Mouse (Mus musculus) splenic B cell, adult 2 months (primary cell): ENCODE data around the gene Dnase1l2.

Experiments used
- DNase-seq: peaks from one replicate; pipeline ENCODE4 v3.0.0-alpha.2; 2011; ENCODE audit warnings: low read depth, low spot score
- H3K27me3 ChIP-seq: 2 replicates; pipeline ENCODE4 v1.6.1; 2012; ENCODE audit warnings: mild to moderate bottlenecking, low read length, moderate library complexity, mixed read lengths; ENCODE audit not compliant: control insufficient read depth, poor library complexity, insufficient read depth, severe bottlenecking
- H3K36me3 ChIP-seq: 2 replicates; pipeline ENCODE4 v1.6.1; 2012; ENCODE audit warnings: mild to moderate bottlenecking, low read length, moderate library complexity, mixed read lengths; ENCODE audit not compliant: control insufficient read depth, poor library complexity, insufficient read depth, severe bottlenecking

Dnase1l2 gene

DNA sequence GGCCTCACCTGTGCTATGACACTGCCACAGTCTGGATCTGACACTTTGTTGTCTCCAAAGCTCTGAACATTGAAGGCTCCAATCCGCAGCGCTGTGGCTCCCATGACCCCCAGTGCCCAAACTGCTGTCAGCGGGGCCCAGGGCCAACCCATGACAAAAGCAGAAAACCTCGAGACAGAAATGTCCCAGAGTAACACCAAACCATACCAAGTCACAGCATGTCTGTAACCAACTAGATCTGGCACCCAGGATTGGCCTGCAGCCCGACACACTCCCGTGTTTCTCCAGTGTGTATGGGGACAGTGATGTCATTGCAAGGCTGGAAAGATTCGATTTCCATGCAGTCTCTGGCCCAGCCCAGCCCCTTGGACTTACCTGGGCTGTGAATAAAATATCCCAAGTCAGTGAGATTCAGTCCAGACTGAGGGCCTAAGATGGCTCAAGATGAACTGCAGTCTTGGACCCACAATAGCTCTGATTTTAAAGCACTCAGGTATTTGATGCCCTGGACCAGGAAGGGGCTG lies at the start of gene Dnase1l2:
Gene Dnase1l2, minus strand, starts transcription at position 474 of the 524 bp plus-strand sequence.
- DNase-seq, result no peak
- H3K27me3 ChIP-seq, result no peaks in the 10 kb centered on the region
- H3K36me3 ChIP-seq, result peaks cover 8% of the 10 kb centered on the region

DNA sequence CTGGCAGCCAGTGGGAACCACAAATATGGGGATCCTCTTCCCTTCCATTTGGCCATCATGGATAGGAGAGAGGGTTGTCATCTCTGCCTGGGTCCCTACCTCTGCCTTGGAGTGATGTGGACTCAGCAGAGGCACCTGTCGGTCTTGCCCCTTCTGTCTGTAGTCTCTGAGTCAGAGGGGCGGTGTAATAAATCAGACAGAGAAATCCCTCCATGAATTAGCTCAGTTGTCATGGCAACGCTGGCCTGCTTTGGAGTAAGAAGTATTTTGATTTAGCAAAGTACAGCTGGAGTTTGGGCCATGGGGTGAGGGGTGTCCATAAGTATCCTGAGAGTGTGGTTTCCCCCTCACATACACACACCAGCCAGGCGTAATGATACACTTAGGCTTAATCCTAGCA lies 47.5 kb upstream of the Dnase1l2 start:
- no peak for DNase-seq
- H3K27me3 ChIP-seq, result 0 out of 2 replicates have a peak, but pooled peaks cover 2% of the 10 kb centered on the region
- no peaks in the 10 kb centered on the region for H3K36me3 ChIP-seq

DNA sequence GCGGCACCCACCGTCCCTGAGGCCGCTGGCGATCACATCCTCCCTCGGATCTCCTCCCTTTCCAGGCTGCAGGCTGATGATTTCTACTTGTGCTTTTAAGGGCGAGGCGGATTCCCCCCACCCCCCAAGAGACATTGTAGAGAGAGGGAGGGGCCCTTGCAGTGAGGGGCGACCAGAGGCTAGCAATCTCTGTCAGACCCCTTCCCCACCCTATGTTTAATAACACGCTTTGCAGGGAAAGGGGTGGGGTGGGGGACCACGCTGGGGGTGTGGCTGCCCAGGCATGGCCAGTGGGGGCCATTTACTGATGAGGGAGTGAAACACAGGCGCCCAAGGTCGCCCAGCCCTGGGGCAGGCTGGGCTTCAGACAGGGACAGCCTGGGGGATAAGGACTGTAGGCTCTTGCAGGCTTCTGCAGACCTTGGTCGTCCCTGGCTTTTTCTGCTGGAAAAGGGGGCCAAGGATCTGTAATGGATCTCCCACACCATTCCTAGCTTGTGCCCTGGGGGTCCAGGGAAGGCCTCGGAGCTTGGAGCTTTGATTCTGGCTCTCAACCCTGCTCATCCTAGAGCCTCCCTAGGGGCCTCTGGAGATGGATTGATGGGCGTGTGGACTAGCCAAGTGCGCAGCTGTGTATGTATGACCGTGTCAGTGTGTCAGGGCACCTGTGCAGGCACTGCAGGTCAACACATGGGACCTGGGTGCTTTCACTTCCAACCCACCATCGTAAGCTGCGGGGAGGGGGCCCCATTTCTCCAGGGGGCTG lies 46.5 kb upstream of the Dnase1l2 start:
- Histone ChIP-seq H3K36me3 (no peaks in the 10 kb centered on the region), H3K27me3 (0 out of 2 replicates have a peak, but pooled peaks cover 2% of the 10 kb centered on the region)
- DNase-seq, result no peak

DNA sequence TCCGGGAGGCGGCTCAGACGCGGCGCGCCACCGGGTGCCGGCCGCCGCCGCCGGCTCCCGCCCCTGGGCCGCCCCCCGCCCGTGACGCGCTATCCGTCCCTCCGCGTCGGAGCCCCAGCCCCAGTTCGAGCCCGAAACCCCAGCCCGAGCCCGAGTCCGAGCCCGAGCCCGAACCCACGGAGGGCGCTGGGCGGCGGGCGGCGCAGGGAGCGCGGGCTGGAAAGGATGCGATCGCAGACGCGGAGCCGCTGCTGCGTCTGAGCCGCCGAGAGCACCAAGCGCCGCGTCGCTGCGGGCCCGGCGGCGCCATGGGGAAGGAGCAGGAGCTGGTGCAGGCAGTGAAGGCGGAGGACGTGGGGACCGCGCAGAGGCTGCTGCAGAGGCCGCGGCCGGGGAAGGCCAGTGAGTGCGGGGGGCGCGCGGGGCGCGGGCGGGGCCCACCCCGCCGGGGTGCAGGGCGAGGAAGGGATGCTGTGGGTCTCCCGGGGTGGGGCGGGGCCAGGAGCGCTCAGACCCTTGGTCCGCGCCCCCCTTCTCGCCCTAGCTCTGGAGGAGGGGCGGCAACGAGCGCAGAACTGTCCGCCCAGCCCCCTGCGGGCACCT lies 45.9 kb upstream of the Dnase1l2 start:
- Histone ChIP-seq H3K36me3 (no peaks in the 10 kb centered on the region), H3K27me3 (0 out of 2 replicates have a peak, but pooled peaks cover 2% of the 10 kb centered on the region)
- DNase-seq, result peak; percentile 35

DNA sequence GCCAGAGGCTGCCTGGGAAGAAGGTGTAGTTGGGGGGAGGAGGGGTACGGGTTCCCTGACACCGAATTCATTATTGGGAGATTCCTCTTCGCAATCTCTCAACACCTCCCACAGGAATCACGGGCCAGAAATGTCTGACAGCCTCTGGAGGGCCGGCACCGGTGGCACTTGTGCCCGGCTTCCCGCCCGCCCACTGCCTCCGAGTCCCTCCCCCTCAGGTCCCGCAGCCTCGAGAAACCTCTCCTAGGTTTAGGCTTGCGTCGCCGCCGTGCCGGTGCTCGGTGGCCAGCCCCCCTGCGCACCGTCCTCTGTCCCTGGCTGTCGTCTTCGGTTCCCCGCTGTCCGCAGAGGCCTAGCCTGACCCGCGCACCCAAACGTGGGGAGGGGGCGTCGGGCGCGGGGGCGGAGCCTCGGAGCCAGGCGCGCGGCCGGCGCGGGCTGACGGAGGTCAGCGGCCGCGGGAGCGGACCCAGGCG lies 45.3 kb upstream of the Dnase1l2 start, which contains the start of gene Caskin1:
Gene Caskin1, plus strand, starts transcription at position 416 of the 476 bp plus-strand sequence.
- H3K27me3 ChIP-seq, result 0 out of 2 replicates have a peak, but pooled peaks cover 2% of the 10 kb centered on the region
- H3K36me3 ChIP-seq, result no peaks in the 10 kb centered on the region
- DNase-seq, result peak; percentile 23

DNA sequence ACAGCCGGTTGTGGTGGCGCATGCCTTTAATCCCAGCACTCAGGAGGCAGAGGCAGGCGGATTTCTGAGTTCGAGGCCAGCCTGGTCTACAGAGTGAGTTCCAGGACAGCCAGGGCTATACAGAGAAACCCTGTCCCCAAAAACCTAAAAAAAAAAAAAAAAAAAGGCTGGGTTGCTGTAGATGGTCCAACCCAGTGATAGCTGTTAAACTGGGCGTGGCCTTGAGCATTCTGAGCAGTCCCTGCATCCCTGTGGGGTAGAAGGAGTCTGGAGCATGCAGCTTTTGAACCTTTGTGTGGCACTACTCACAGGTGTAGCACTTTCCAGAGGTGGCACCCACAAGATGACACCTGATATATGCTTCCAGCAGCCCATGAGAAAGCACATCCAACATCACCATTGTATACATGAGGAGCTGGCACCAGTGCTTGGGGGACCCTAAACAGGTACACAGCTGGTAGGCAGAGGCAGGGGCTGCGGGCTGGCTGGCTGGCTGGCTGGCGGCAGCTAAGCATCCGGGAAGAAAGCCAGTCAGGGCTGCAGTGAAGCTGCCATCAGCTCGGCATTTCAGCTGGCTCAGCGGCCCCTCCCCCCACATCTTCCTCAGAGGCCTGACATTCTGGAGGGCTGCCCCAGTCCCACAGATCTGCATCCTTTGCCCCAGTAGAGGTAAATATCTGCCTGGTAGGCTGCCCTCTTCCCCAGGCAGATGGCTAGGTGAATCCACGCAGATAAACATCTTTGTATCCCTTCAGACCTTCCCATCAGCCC lies 42.4 kb upstream of the Dnase1l2 start:
- DNase-seq, result no peak
- Histone ChIP-seq H3K36me3 (no peaks in the 10 kb centered on the region), H3K27me3 (peaks cover 2% of the 10 kb centered on the region; the same call in 1 of the 2 replicates)

DNA sequence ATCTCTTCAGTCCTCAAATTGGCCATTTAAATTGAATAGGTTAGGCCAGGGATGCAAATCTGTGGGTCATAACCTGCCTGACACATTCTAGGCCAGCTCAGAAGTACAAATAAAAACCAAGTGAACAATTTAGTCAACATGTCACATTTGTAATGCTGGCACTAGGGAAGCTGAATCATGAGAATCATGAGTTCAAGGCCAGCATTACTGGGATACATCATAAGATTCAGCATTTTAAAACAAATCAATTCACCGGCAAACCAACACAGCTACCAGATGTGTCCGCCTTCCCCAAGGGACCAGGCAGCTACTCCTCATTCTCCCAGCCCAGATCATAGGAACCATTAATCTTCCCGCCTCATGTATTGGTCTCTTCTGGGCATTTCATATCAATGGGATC lies 40.6 kb upstream of the Dnase1l2 start:
- peaks cover 2% of the 10 kb centered on the region; the same call in 1 of the 2 replicates for H3K27me3 ChIP-seq
- no peaks in the 10 kb centered on the region for H3K36me3 ChIP-seq
- no peak for DNase-seq

DNA sequence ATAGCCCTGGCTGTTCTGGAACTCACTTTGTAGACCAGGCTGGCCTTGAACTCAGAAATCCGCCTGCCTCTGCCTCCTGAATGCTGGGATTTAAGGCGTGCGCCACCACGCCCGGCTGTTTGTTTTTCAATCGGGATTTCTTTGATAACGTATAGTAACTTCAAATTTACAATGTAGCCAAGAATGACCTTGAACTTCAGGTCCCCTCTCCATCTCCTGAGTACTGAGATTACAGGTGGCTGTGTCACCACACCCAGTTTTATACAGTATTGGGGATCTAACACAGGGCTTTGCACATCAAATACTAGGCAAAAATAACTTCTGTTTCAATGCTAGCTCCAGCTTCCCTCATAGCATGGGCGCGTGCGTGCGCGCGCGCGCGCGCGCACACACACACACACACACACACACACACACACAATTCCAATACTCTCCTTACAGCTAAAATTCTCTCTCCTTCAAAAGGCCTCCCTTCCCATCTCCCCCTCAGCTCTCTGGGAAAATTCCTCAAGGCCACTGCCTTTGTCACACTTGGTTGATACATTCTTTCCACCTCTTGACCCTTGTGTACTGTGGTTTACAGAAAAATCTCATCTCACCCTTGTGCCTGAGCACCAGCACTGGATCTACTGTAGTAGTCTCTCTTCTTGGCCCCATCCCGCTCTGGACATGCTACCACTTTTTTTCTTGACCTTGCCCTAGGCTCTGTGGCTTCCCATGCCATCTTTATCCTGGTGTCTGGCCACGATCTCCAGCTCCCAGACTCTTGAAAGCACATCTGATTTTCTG lies 38.3 kb upstream of the Dnase1l2 start:
- no peak for DNase-seq
- peaks cover 3% of the 10 kb centered on the region; the same call in 1 of the 2 replicates for H3K36me3 ChIP-seq
- H3K27me3 ChIP-seq, result no peaks in the 10 kb centered on the region; the same call in 1 of the 2 replicates

DNA sequence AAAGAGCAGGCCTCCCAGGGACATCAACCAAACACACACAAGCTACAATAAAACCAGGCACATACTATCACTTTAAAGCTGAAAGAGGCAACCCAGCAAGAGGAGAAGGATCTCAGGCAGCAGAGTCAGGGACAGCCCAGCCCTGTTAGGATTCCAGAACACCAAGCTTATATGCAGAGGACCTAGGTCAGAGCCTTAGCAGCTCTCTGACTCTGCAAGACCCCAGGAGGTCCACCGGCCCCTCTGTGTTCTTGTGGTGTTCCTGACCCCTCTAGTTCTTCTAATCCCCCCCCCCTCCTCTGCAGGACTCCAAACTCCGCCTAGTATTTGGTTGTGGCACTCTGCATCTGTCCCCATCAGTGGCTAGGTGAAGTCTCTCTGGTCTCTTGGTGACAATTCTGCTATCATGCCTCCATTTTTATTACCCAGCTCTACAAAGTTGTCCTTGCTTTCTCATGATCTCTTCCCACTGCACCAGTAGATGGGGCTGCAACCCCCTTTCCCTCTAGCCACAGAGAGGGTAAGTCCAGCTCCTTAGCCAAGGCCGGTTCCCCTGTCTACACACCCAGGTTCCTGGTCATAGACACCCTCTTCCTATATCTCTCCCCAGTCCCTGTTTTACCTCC lies 37.4 kb upstream of the Dnase1l2 start:
- no peak for DNase-seq
- no peaks in the 10 kb centered on the region; the same call in 1 of the 2 replicates for H3K27me3 ChIP-seq

DNA sequence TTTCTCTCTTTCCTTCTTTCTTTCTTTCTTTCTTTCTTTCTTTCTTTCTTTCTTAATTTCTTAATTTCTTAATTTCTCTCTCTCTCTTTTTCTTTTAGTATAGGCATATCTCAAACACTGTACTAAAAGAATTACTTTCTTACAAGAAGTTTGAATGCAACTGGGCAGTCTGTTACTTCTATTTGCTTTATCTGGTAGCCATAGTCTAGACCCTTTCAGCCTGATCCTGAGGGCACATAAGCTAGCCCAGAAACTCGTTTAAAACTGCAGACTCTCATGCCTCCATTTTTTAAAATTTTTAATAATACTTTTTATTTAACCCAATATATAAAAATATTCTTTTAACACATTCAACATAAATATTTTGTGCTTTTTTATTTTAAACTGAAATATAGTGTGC lies 36.5 kb upstream of the Dnase1l2 start:
- H3K36me3 ChIP-seq, result peaks cover 8% of the 10 kb centered on the region
- H3K27me3 ChIP-seq, result no peaks in the 10 kb centered on the region; the same call in 1 of the 2 replicates
- DNase-seq, result no peak

More for the DNA sequence above, 37.4 kb upstream of the Dnase1l2 start:
- H3K36me3 ChIP-seq, result peaks cover 8% of the 10 kb centered on the region

DNA sequence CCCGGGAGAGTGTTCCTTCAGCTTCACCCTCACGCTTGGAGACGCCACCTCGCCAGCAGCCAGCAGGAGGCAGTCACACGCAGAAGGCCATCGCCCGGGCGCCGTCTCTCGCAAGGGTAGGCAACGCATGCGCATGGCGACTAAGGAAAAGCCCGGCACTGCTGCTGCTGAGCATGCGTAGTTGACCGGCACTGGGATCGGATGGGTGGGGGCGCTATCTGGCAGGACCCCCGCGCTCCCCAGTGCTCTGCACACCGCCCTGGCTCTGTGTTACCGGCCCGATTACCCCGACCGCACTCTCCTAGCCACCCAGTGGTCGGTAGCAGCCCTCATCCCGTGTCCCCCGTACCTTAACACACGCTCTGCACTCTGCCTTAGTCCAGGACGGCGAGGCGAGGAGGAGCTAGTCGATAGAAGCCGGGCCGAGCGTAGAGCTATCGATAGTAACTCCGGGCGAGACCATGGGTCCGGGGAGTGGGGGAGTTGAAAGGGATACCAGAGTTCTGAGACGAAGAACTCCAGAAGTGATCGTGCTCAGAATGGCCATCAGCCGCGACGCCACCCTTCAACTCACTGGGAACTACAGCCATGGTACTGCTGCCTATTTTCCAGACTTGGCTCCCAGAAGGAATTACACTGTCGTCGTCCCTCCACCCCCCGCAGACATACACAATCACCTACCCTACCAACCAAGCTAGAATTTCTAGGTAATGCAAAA lies 35.9 kb upstream of the Dnase1l2 start, which contains the start of gene Mlst8:
Gene Mlst8, minus strand, starts transcription at position 416 of the 718 bp plus-strand sequence.
- H3K27me3 ChIP-seq, result no peaks in the 10 kb centered on the region; the same call in 1 of the 2 replicates
- H3K36me3 ChIP-seq, result peaks cover 8% of the 10 kb centered on the region
- DNase-seq, result peak; percentile 97

DNA sequence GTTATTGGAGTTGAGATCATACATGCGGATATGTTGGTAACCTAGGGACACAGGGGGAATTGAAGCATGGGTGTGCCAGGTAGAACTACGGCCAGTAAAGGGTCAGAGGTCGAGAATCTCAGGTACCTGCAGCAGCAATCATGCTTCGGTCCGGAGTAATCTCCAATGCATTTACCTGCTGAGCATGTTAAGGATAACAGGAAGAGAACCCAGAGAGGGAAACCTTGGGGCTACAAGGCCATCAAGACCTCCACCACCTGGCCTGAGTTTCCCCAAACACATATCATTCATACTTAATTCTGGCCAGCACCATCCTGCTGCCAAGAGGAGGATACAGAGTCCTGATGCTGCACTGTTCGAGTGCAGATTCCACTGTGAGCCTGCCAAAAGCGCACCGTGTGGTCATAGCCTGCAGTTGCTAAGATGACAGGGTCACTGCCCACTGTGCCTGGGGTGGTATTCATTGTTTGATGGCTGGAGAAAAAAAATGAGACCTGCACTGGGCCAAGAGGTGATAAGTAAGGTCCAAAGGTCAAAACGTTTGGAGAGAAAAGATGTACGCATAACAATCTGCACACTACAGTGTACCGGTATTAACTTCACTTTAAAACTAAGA lies 35.2 kb upstream of the Dnase1l2 start:
- peaks cover 8% of the 10 kb centered on the region for H3K36me3 ChIP-seq
- no peak for DNase-seq

More for the DNA sequence above, 35.2 kb upstream of the Dnase1l2 start:
- H3K27me3 ChIP-seq, result no peaks in the 10 kb centered on the region; the same call in 1 of the 2 replicates
